Mouse (Mus musculus) bone marrow, adult 2 months (tissue): ENCODE results near the gene Abhd4.

ENCODE experiments used
- CTCF ChIP-seq: fragments of 200-500 bp; IDR thresholded peaks from 2 replicates; pipeline ENCODE4 v1.5.1; 2011; ENCODE audit warnings: low read length, control low read depth; ENCODE audit not compliant: control insufficient read depth, insufficient read depth
- POLR2A ChIP-seq: fragments of 200-500 bp; IDR thresholded peaks from 2 replicates; pipeline ENCODE4 v1.6.1; 2011; ENCODE audit warnings: low read depth, mild to moderate bottlenecking, control low read depth, low read length, borderline replicate concordance; ENCODE audit not compliant: control insufficient read depth

GRCm38 (mm10) chr14:54220726-54221494 is 33.1 kb upstream of the Abhd4 start:
- no peak for TF ChIP-seq CTCF
- no peak for TF ChIP-seq POLR2A
